Mouse (Mus musculus): ENCODE data around the gene Olfr346. TPM values are rescaled to one million over a fixed set of nuclear protein-coding genes. Genes with fewer than 3 reads are reported as not detected.

Olfr346 gene
- total RNA-seq (2021): not detected
- long read RNA-seq, experiment 1: 0 reads
- long read RNA-seq, experiment 2: 0 reads

DNA sequence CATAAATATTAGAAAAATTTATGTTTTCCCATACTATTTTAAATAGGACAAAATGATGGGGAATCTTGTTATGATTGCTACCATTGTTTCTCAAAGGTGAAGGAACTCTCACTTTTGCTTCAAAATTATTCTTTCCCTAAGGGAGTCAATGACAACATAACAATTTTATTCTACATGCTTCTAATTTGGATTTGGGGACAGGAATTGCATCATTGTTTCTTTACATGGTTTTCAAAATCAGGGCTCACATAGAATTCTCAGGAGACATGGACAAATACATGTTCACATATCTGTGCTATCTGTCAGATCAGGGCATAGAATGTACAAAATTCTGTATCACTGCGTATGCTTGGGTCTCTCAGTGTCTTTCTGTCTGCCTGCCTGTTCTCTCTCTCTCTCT, at the start of gene Olfr346:
Gene Olfr346, plus strand, starts transcription at position 301 of the 400 bp plus-strand sequence.
- DNase-seq: no peak

DNA sequence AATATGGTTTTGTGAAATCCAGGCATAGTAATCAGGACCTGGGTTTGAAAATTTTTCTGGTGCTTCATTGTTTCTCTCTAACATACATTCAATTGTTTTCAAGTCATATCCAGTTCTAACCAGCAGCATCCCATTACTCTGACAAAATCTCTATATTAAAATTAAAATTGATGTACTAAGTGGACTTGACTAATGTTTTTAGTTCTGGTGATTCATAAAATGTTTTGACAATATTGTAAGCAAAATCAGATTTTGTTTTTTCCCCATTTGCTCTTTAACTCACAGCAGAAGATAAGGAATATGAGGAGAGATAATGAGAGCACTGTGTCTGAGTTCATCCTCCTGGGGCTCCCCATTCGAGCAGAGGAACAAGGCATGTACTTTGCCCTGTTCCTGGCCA, 45.8 kb upstream of the Olfr346 start, which contains the start of gene Olfr345:
Gene Olfr345, plus strand, starts transcription at position 301 of the 400 bp plus-strand sequence.
- DNase-seq: no peak

DNA sequence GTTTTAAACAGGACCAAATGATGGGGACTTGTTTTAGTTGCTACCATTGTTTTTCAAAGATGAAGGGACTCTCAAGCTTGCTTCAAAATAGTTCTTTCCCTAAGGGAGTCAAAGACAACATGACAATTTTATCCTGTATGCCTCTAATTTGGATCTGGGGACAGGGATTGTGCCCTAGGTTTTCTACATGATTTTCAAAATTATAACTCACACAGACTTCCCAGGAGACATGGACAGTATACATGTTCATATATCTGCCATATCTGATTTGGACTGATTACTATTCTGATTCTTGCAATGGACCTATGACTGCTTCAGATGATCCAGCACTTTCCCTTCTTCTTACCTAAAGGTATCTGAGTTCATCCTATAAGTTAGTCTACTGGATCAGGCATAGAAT, 46.0 kb downstream of the Olfr346 start, which contains the start of gene Olfr347:
Gene Olfr347, plus strand, starts transcription at position 301 of the 400 bp plus-strand sequence.
- DNase-seq: no peak

DNA sequence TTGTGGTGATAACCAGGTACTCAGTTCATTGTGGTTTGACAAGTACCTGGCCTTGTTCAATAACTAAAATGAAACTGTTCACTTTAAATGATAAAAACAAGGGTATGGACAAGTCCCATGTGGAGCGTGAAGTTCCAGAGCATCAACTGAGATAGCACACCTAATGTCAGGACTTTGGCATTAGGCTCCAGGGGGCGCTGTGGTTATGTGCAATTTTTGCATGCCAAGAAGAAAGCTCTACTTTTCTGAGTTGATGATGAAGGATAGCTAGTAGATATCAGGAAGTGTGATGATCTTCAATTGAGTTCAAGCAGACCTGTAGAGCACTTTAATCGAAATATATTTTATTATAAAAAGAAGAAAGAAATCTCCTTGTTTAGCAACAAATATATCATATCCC, 50.6 kb downstream of the Olfr346 start:
- DNase-seq: no peak

Other genes starting within 250 kb of the Olfr346 start
- not detected for gene Olfr340, start 233.2 kb upstream of the Olfr346 start, total RNA-seq (2021)
- not detected for gene Olfr341, start 203.3 kb upstream of the Olfr346 start, total RNA-seq (2021)
- not detected for gene Olfr342, start 160.8 kb upstream of the Olfr346 start, total RNA-seq (2021)
- gene Olfr344, start 119.1 kb upstream of the Olfr346 start, total RNA-seq (2021): not detected
- gene Olfr345, start 45.7 kb upstream of the Olfr346 start, total RNA-seq (2021): not detected
- not detected for gene Olfr347, start 46.1 kb downstream of the Olfr346 start, total RNA-seq (2021)
- gene Olfr348, start 98.5 kb downstream of the Olfr346 start, total RNA-seq (2021): not detected
- not detected for gene Olfr50, start 104.8 kb downstream of the Olfr346 start, total RNA-seq (2021)
- gene Olfr3, start 131.2 kb downstream of the Olfr346 start, total RNA-seq (2021): not detected
- gene Olfr350, start 160.5 kb downstream of the Olfr346 start, total RNA-seq (2021): not detected
- not detected for gene Olfr351, start 176.9 kb downstream of the Olfr346 start, total RNA-seq (2021)
- gene Olfr352, start 182.7 kb downstream of the Olfr346 start, total RNA-seq (2021): not detected
- gene Olfr353, start 207.1 kb downstream of the Olfr346 start, total RNA-seq (2021): not detected
- not detected for gene Olfr354, start 219.9 kb downstream of the Olfr346 start, total RNA-seq (2021)
- not detected for gene Olfr355, start 243.1 kb downstream of the Olfr346 start, total RNA-seq (2021)

All from gastrocnemius, postnatal 10 days (tissue).